Mouse (Mus musculus): ENCODE measurements at regions not wholly inside any gene's neighbourhood (a gene's known extent, or its start where the extent isn't known, plus 50 kb on each side); places are given as distances from the start of the nearest gene placed in this dataset.

GRCm38 (mm10) chr7:72938842-72939241 is 436.5 kb upstream of the Rgma start:
- TF ChIP-seq CTCF (IDR thresholded peaks at IDR 0.05; ENCODE audit: low read depth, low read length) (no peak), POLR2A (IDR thresholded peaks at IDR 0.05; ENCODE audit: insufficient read depth, low read length) (no peak)
